Mouse (Mus musculus) midbrain, embryonic 14.5 days (tissue): ENCODE data around the gene Lman2. TPM values are rescaled to one million over a fixed set of nuclear protein-coding genes. Genes with fewer than 3 reads are reported as not detected.

Experiments used
- ATAC-seq: fragments of 200-750 bp; cut with Nextera tagmentation; 2 replicates; pipeline ENCODE4 v1.8.0; 2017; ENCODE audit warnings: moderate number of reproducible peaks, moderate library complexity; ENCODE audit not compliant: low FRiP score, low TSS enrichment
- DNase-seq: peaks from one replicate; pipeline ENCODE4 v3.0.0-alpha.2; 2015
- H3K27ac ChIP-seq: fragments of 300-500 bp; sonication (generic); replicated peaks from 2 replicates; pipeline ENCODE4 v1.5.1; 2014; ENCODE audit warnings: mild to moderate bottlenecking, low read depth, low read length, moderate library complexity
- H3K27me3 ChIP-seq: fragments of 300-500 bp; sonication (generic); 2 replicates; pipeline ENCODE4 v1.6.1; 2014; ENCODE audit warnings: low read length, control low read depth, mixed read lengths; ENCODE audit not compliant: control insufficient read depth, insufficient read depth
- H3K36me3 ChIP-seq: fragments of 300-500 bp; sonication (generic); 2 replicates; pipeline ENCODE4 v1.6.1; 2014; ENCODE audit warnings: low read length, control low read depth; ENCODE audit not compliant: control insufficient read depth, insufficient read depth
- H3K4me1 ChIP-seq: fragments of 300-500 bp; sonication (generic); 2 replicates; pipeline ENCODE4 v1.6.1; 2014; ENCODE audit warnings: mild to moderate bottlenecking, antibody characterized with exemption, low read length, control low read depth; ENCODE audit not compliant: control insufficient read depth, insufficient read depth
- H3K4me2 ChIP-seq: fragments of 300-500 bp; sonication (generic); 2 replicates; pipeline ENCODE4 v1.6.1; 2014; ENCODE audit warnings: mild to moderate bottlenecking, low read length, moderate library complexity
- H3K4me3 ChIP-seq: fragments of 300-500 bp; sonication (generic); replicated peaks from 2 replicates; pipeline ENCODE4 v1.5.1; 2014; ENCODE audit warnings: low read depth, low read length
- H3K9ac ChIP-seq: fragments of 300-500 bp; sonication (generic); replicated peaks from 2 replicates; pipeline ENCODE4 v1.6.1; 2014; ENCODE audit warnings: mild to moderate bottlenecking, low read length, moderate library complexity
- H3K9me3 ChIP-seq: fragments of 300-500 bp; sonication (generic); 2 replicates; pipeline ENCODE4 v1.6.1; 2016; ENCODE audit warnings: low read length, control low read depth, mixed read lengths; ENCODE audit not compliant: control insufficient read depth
- WGBS: fragments of 180-500 bp; shearing (Covaris S2); extraction: QIAGEN DNeasy Blood & Tissue Kit; methylation state at CpG from one replicate; pipeline ENCODE4 v1.1.7; 2014; 5-methylcytosine and 5-hydroxymethylcytosine counted together
- polyA plus RNA-seq: library from polyadenylated mRNA; unstranded; fragments of >200 nt; fragmentation: Nextera tagmentation; extraction: Ambion mirVana; gene quantifications from 2 replicates; pipeline ENCODE4 v1.2.1, GENCODE M21; 2014

Gene Lman2
- polyA plus RNA-seq, 1 experiment from 2014 or later, result 51.8 TPM

- peak overlapping the region; percentile 93 for H3K4me3 ChIP-seq
- H3K9ac ChIP-seq, result no peak overlapping the region
- H3K27ac ChIP-seq, result no peak overlapping the region
- H3K4me1 ChIP-seq, result peaks cover 14% of the 10 kb centered on the region
- no peak for DNase-seq
- peak overlapping the region; percentile 65 for H3K4me2 ChIP-seq
- H3K36me3 ChIP-seq, result peaks cover 39% of the 10 kb centered on the region
- no peak for ATAC-seq
- H3K9me3 ChIP-seq, result no peaks in the 10 kb centered on the region
- H3K27me3 ChIP-seq, result no peaks in the 10 kb centered on the region; the same call in 1 of the 2 replicates
These were observed 1.4 kb downstream of the Lman2 start for GRCm38 (mm10) chr13:55361145-55361544.

GRCm38 (mm10) chr13:55346745-55347144, 15.8 kb downstream of the Lman2 start:
- no peaks in the 10 kb centered on the region for H3K9me3 ChIP-seq
- H3K36me3 ChIP-seq, result peaks cover 81% of the 10 kb centered on the region
- DNase-seq (no peak), ATAC-seq (no peak)
- no peaks in the 10 kb centered on the region for H3K27me3 ChIP-seq
- H3K4me3 ChIP-seq, result no peak overlapping the region
- H3K9ac ChIP-seq, result no peak overlapping the region
- no peak overlapping the region for H3K27ac ChIP-seq
- no peaks in the 10 kb centered on the region for H3K4me1 ChIP-seq
- H3K4me2 ChIP-seq, result no peak overlapping the region
- WGBS, result 87% methylated on average over 11 of the region's 11 CpGs

- Histone ChIP-seq H3K9ac (no peak overlapping the region), H3K4me2 (no peak overlapping the region), H3K27ac (no peak overlapping the region), H3K4me3 (no peak overlapping the region), H3K27me3 (no peaks in the 10 kb centered on the region), H3K36me3 (peaks cover 58% of the 10 kb centered on the region), H3K9me3 (no peaks in the 10 kb centered on the region), H3K4me1 (no peaks in the 10 kb centered on the region)
- ATAC-seq, result no peak
- WGBS, result 90% methylated on average over 7 of the region's 7 CpGs
- no peak for DNase-seq
These were observed 18.3 kb downstream of the Lman2 start for GRCm38 (mm10) chr13:55344286-55344685.

GRCm38 (mm10) chr13:55342469-55342868, 20.1 kb downstream of the Lman2 start:
- no peak overlapping the region for H3K4me3 ChIP-seq
- DNase-seq (no peak), ATAC-seq (no peak)
- no peaks in the 10 kb centered on the region for H3K27me3 ChIP-seq
- H3K9ac ChIP-seq, result no peak overlapping the region
- H3K4me1 ChIP-seq, result no peaks in the 10 kb centered on the region
- H3K36me3 ChIP-seq, result peaks cover 40% of the 10 kb centered on the region
- H3K27ac ChIP-seq, result no peak overlapping the region
- no peaks in the 10 kb centered on the region for H3K9me3 ChIP-seq
- WGBS, result 43% methylated on average over 11 of the region's 11 CpGs
- H3K4me2 ChIP-seq, result no peak overlapping the region

- Histone ChIP-seq H3K27me3 (no peaks in the 10 kb centered on the region), H3K9ac (no peak overlapping the region), H3K4me1 (no peaks in the 10 kb centered on the region), H3K36me3 (peaks cover 8% of the 10 kb centered on the region), H3K4me2 (no peak overlapping the region), H3K4me3 (no peak overlapping the region), H3K9me3 (no peaks in the 10 kb centered on the region), H3K27ac (no peak overlapping the region)
- ATAC-seq, result no peak
- WGBS, result 42% methylated on average over 2 of the region's 2 CpGs
- DNase-seq, result no peak
These were observed 23.3 kb downstream of the Lman2 start for GRCm38 (mm10) chr13:55339259-55339658.

- DNase-seq (no peak), ATAC-seq (no peak)
- Histone ChIP-seq H3K9me3 (no peaks in the 10 kb centered on the region), H3K4me1 (no peaks in the 10 kb centered on the region), H3K36me3 (no peaks in the 10 kb centered on the region), H3K27me3 (no peaks in the 10 kb centered on the region), H3K9ac (no peak overlapping the region), H3K27ac (no peak overlapping the region), H3K4me3 (no peak overlapping the region), H3K4me2 (no peak overlapping the region)
- 58% methylated on average over 12 of the region's 12 CpGs for WGBS
These were observed 24.2 kb downstream of the Lman2 start for GRCm38 (mm10) chr13:55338131-55339054.

GRCm38 (mm10) chr13:55337341-55337975, 25.1 kb downstream of the Lman2 start:
- DNase-seq (no peak), ATAC-seq (no peak)
- Histone ChIP-seq H3K4me2 (no peak overlapping the region), H3K4me3 (no peak overlapping the region), H3K9me3 (no peaks in the 10 kb centered on the region), H3K36me3 (no peaks in the 10 kb centered on the region), H3K4me1 (no peaks in the 10 kb centered on the region), H3K27me3 (no peaks in the 10 kb centered on the region), H3K9ac (no peak overlapping the region), H3K27ac (no peak overlapping the region)
- WGBS, result 67% methylated on average over 10 of the region's 10 CpGs

- Histone ChIP-seq H3K4me2 (no peak overlapping the region), H3K4me3 (no peak overlapping the region), H3K36me3 (no peaks in the 10 kb centered on the region), H3K4me1 (0 out of 2 replicates have a peak, but pooled peaks cover 3% of the 10 kb centered on the region), H3K27ac (no peak overlapping the region), H3K9ac (no peak overlapping the region), H3K27me3 (no peaks in the 10 kb centered on the region), H3K9me3 (no peaks in the 10 kb centered on the region)
- ATAC-seq (no peak), DNase-seq (no peak)
- WGBS, result 89% methylated on average over 4 of the region's 4 CpGs
These were observed 26.9 kb downstream of the Lman2 start for GRCm38 (mm10) chr13:55335701-55336100.
